Mouse (Mus musculus): ENCODE data around the gene Ntf5. TPM values are rescaled to one million over a fixed set of nuclear protein-coding genes. Genes with fewer than 3 reads are reported as not detected.
"Not testable (repeated sequence)": the region's sequence is repeated elsewhere in the genome, so short reads cannot be mapped to it uniquely, and the experiment has no call there.

Gene Ntf5
- total and polyA plus RNA-seq, 2 experiments from 2014 or later = 0.16 TPM

GRCm38 (mm10) chr7:45386077-45386476 lies 27.4 kb upstream of the Ntf5 start:
- TF ChIP-seq CTCF (IDR thresholded peaks at IDR 0.05; ENCODE audit: low read depth) = peak; percentile 35
- H3K9me3 ChIP-seq (ENCODE audit: low read length) = no peaks in the 10 kb centered on the region
- 97% methylated on average over 3 of the region's 3 CpGs for WGBS

GRCm38 (mm10) chr7:45395129-45395541 lies 18.4 kb upstream of the Ntf5 start:
- Histone ChIP-seq H3K4me3 (ENCODE audit: low read length) (peak overlapping the region; percentile 77), H3K4me1 (ENCODE audit: insufficient read depth, low read length) (peaks cover 13% of the 10 kb centered on the region), H3K27ac (peak overlapping the region; percentile 99), H3K9me3 (ENCODE audit: low read length) (no peaks in the 10 kb centered on the region), H3K36me3 (ENCODE audit: insufficient read depth, low read length) (peaks cover 15% of the 10 kb centered on the region; the same call in 1 of the 2 replicates), H3K4me2 (ENCODE audit: low read depth, low read length) (peak overlapping the region; percentile 98), H3K9ac (replicated peaks; ENCODE audit: low read length) (peak overlapping the region; percentile 83), H3K27me3 (ENCODE audit: insufficient read depth, low read length) (no peaks in the 10 kb centered on the region)
- under 1% methylated on average over 17 of the region's 20 CpGs for WGBS
- ATAC-seq (peak; percentile 66), DNase-seq (ENCODE audit: low spot score) (peak; percentile 83)
- TF ChIP-seq CTCF (IDR thresholded peaks at IDR 0.05; ENCODE audit: low read depth) = no peak

More at GRCm38 (mm10) chr7:45386077-45386476, 27.4 kb upstream of the Ntf5 start:
- no peaks in the 10 kb centered on the region for H3K27me3 ChIP-seq (ENCODE audit: insufficient read depth, low read length)
- ATAC-seq (no peak), DNase-seq (ENCODE audit: low spot score) (peak; percentile 20)
- no peak overlapping the region for H3K9ac ChIP-seq (replicated peaks; ENCODE audit: low read length)
- H3K27ac ChIP-seq = no peak overlapping the region
- peaks cover 95% of the 10 kb centered on the region for H3K36me3 ChIP-seq (ENCODE audit: insufficient read depth, low read length)
- no peak overlapping the region for H3K4me3 ChIP-seq (ENCODE audit: low read length)
- H3K4me2 ChIP-seq (ENCODE audit: low read depth, low read length) = no peak overlapping the region
- H3K4me1 ChIP-seq (ENCODE audit: insufficient read depth, low read length) = no peaks in the 10 kb centered on the region

GRCm38 (mm10) chr7:45395578-45396336 lies 17.7 kb upstream of the Ntf5 start, which contains the start of gene Snrnp70:
Snrnp70 (minus strand) TSS chr7:45395742.
- DNase-seq (ENCODE audit: low spot score) (peak; percentile 100), ATAC-seq (peak; percentile 97)
- no peaks in the 10 kb centered on the region for H3K9me3 ChIP-seq (ENCODE audit: low read length)
- H3K27ac ChIP-seq = peak within 1 kb of the TSS; percentile 99
- H3K4me3 ChIP-seq (ENCODE audit: low read length) = peak within 1 kb of the TSS; percentile 77
- H3K27me3 ChIP-seq (ENCODE audit: insufficient read depth, low read length) = no peaks in the 10 kb centered on the region
- 2% methylated on average over 60 of the region's 60 CpGs for WGBS
- no peak for TF ChIP-seq CTCF (IDR thresholded peaks at IDR 0.05; ENCODE audit: low read depth)
- H3K9ac ChIP-seq (replicated peaks; ENCODE audit: low read length) = peak within 1 kb of the TSS; percentile 83
- peaks cover 9% of the 10 kb centered on the region; the same call in 1 of the 2 replicates for H3K36me3 ChIP-seq (ENCODE audit: insufficient read depth, low read length)
- peak within 1 kb of the TSS; percentile 98 for H3K4me2 ChIP-seq (ENCODE audit: low read depth, low read length)
- H3K4me1 ChIP-seq (ENCODE audit: insufficient read depth, low read length) = peaks cover 13% of the 10 kb centered on the region

GRCm38 (mm10) chr7:45396337-45396775 lies 17.1 kb upstream of the Ntf5 start:
- not testable (repeated sequence) for H3K9me3 ChIP-seq (ENCODE audit: low read length); DNase-seq (ENCODE audit: low spot score); H3K27me3 ChIP-seq (ENCODE audit: insufficient read depth, low read length); H3K36me3 ChIP-seq (ENCODE audit: insufficient read depth, low read length)
- peaks cover 13% of the 10 kb centered on the region for H3K4me1 ChIP-seq (ENCODE audit: insufficient read depth, low read length)
- H3K27ac ChIP-seq = peak overlapping the region; percentile 88
- H3K4me3 ChIP-seq (ENCODE audit: low read length) = peak overlapping the region; percentile 77
- peak overlapping the region; percentile 37; the same call in 1 of the 2 replicates for H3K9ac ChIP-seq (replicated peaks; ENCODE audit: low read length)
- TF ChIP-seq CTCF (IDR thresholded peaks at IDR 0.05; ENCODE audit: low read depth) = peak; percentile 25; the same call in 1 of the 2 replicates
- peak overlapping the region; percentile 56 for H3K4me2 ChIP-seq (ENCODE audit: low read depth, low read length)
- ATAC-seq = peak; percentile 16
- 0% methylated on average over 3 of the region's 3 CpGs for WGBS

GRCm38 (mm10) chr7:45396787-45397186 lies 16.7 kb upstream of the Ntf5 start:
- TF ChIP-seq CTCF (IDR thresholded peaks at IDR 0.05; ENCODE audit: low read depth) = no peak
- DNase-seq (ENCODE audit: low spot score) (no peak), ATAC-seq (no peak)
- Histone ChIP-seq H3K9ac (replicated peaks; ENCODE audit: low read length) (no peak overlapping the region), H3K36me3 (ENCODE audit: insufficient read depth, low read length) (peaks cover 3% of the 10 kb centered on the region; the same call in 1 of the 2 replicates), H3K4me1 (ENCODE audit: insufficient read depth, low read length) (peaks cover 13% of the 10 kb centered on the region), H3K4me3 (ENCODE audit: low read length) (no peak overlapping the region), H3K27ac (no peak overlapping the region), H3K4me2 (ENCODE audit: low read depth, low read length) (no peak overlapping the region), H3K9me3 (ENCODE audit: low read length) (no peaks in the 10 kb centered on the region), H3K27me3 (ENCODE audit: insufficient read depth, low read length) (no peaks in the 10 kb centered on the region)
- 76% methylated on average over 2 of the region's 2 CpGs for WGBS

GRCm38 (mm10) chr7:45401521-45402085 lies 11.9 kb upstream of the Ntf5 start:
- H3K9me3 ChIP-seq (ENCODE audit: low read length) = no peaks in the 10 kb centered on the region
- H3K36me3 ChIP-seq (ENCODE audit: insufficient read depth, low read length) = no peaks in the 10 kb centered on the region
- DNase-seq (ENCODE audit: low spot score) = no peak
- TF ChIP-seq CTCF (IDR thresholded peaks at IDR 0.05; ENCODE audit: low read depth) = no peak
- H3K4me1 ChIP-seq (ENCODE audit: insufficient read depth, low read length) = no peaks in the 10 kb centered on the region
- no peak overlapping the region for H3K4me2 ChIP-seq (ENCODE audit: low read depth, low read length)
- no peak for ATAC-seq
- H3K9ac ChIP-seq (replicated peaks; ENCODE audit: low read length) = no peak overlapping the region
- no peak overlapping the region for H3K4me3 ChIP-seq (ENCODE audit: low read length)
- peaks cover 16% of the 10 kb centered on the region for H3K27me3 ChIP-seq (ENCODE audit: insufficient read depth, low read length)
- WGBS = 76% methylated on average over 10 of the region's 10 CpGs
- no peak overlapping the region for H3K27ac ChIP-seq

All from hindbrain, postnatal 0 days (tissue).